Mouse (Mus musculus) CH12.LX (cell line): ENCODE measurements around the gene Skap1.

Source experiments
- CHD1 ChIP-seq: IDR thresholded peaks from 2 replicates; pipeline ENCODE4 v1.6.1; 2012; ENCODE audit warnings: low read depth, low read length, improper control_type of control experiment, inconsistent platforms
- CTCF ChIP-seq, 2 experiments: IDR thresholded peaks in 1 of 2; conservative IDR thresholded peaks in 1 of 2; 2 replicates each; pipeline ENCODE4 v1.5.1; 2011 to 2012; ENCODE audit warnings: low read depth in 2 of 2, low read length in 2 of 2, improper control_type of control experiment in 1 of 2, inconsistent platforms in 1 of 2, mild to moderate bottlenecking in 1 of 2, moderate library complexity in 1 of 2
- EP300 ChIP-seq: IDR thresholded peaks from 2 replicates; pipeline ENCODE4 v1.6.1; 2011; ENCODE audit warnings: low read length, improper control_type of control experiment
- NRF1 ChIP-seq: IDR thresholded peaks from 2 replicates; pipeline ENCODE4 v1.6.1; 2014; ENCODE audit warnings: low read depth, mild to moderate bottlenecking, inconsistent platforms, low read length, improper control_type of control experiment, moderate library complexity
- POLR2A ChIP-seq: IDR thresholded peaks from 2 replicates; pipeline ENCODE4 v1.6.1; 2011; ENCODE audit warnings: low read depth, mild to moderate bottlenecking, improper control_type of control experiment, low read length
- SMC3 ChIP-seq: IDR thresholded peaks from 2 replicates; pipeline ENCODE4 v1.6.1; 2011; ENCODE audit warnings: low read depth, low read length, improper control_type of control experiment

DNA sequence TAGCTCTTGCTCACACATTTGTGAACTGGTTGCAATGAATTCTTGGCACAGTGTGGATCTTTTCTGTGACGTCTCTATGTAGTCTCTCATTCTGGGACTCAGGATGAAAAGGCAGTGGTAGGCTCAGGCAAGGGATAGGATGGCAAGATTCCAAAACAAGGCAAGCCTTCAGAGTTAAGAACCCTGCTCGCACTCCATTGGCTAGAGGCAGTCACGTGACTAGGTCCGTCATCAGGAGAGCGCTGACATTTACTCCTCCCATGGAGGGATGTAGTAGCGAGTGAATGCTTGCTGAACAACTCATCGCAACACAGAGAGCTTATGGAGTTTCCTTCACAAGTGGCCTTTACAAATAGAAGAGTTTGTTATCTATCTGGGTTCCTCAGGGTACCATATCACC is 27.9 kb upstream of the Skap1 start:
- TF ChIP-seq CTCF (conservative IDR thresholded peaks at IDR 0.05 in 1 of 2, IDR thresholded peaks at IDR 0.05 in 1 of 2; ENCODE audit: low read depth in 2 of 2, low read length in 2 of 2) (no peak), POLR2A (no peak), EP300 (no peak), SMC3 (no peak), CHD1 (no peak), NRF1 (no peak)
